Comparison of ENCODE assay signal across 10 mouse cellular contexts in genomic region chr17:56512310-56512709, GRCm38 (mm10). TPM values are rescaled to one million over a fixed set of nuclear protein-coding genes. Genes with fewer than 3 reads are reported as not detected.
A peak's percentile ranks its signal among the peaks of the same experiment; 100 is the strongest.
DNase-seq lines count a peak whose midpoint lies in the region; ATAC-seq and TF ChIP-seq lines count a peak whose summit lies in the region.
"Had no signal": no experiment of that assay in that cellular context is flagged by ENCODE, and none has a peak within 500 bp of the region (broad histone marks: within the 10 kb centered on the region; RNA-seq: fewer than 3 reads in every experiment).

Gene Znrf4, minus strand, starts transcription at chr17:56512431.

- H3K9me3 ChIP-seq in heart, embryonic 10.5 days: peaks cover 7% of the 10 kb centered on the region
- H3K9me3 ChIP-seq in E14TG2a.4 (ENCODE audit: low read length): no peaks in the 10 kb centered on the region
- no peaks in the 10 kb centered on the region for H3K9me3 ChIP-seq in heart, postnatal 0 days (replicated peaks; ENCODE audit: control insufficient read depth, low read length)
- H3K9me3 ChIP-seq in midbrain, embryonic 10.5 days (replicated peaks): peaks cover 13% of the 10 kb centered on the region

- no peak for TF ChIP-seq CTCF in E14TG2a.4 (conservative IDR thresholded peaks at IDR 0.05; ENCODE audit: low read length)
- no peak for TF ChIP-seq CTCF in heart, postnatal 0 days (IDR thresholded peaks at IDR 0.05; ENCODE audit: low read depth)

- H3K4me2 ChIP-seq in heart, postnatal 0 days (ENCODE audit: low read depth, low read length): peak within 1 kb of the TSS; percentile 32; the same call in 1 of the 2 replicates

- WGBS in heart, embryonic 10.5 days: 60% methylated on average over 22 of the region's 22 CpGs
- WGBS in heart, postnatal 0 days: 52% methylated on average over 22 of the region's 22 CpGs
- WGBS in midbrain, embryonic 10.5 days: 66% methylated on average over 22 of the region's 22 CpGs

- 0 out of 2 replicates have a peak, but pooled peaks cover 4% of the 10 kb centered on the region for H3K36me3 ChIP-seq in heart, embryonic 10.5 days
- no peaks in the 10 kb centered on the region for H3K36me3 ChIP-seq in E14TG2a.4 (ENCODE audit: insufficient read depth, low read length)
- H3K36me3 ChIP-seq in heart, postnatal 0 days (replicated peaks; ENCODE audit: control insufficient read depth, insufficient read depth, low read length): no peaks in the 10 kb centered on the region
- H3K36me3 ChIP-seq in midbrain, embryonic 10.5 days: no peaks in the 10 kb centered on the region

- peak within 1 kb of the TSS; percentile 12; the same call in 1 of the 2 replicates for H3K27ac ChIP-seq in heart, embryonic 10.5 days
- H3K27ac ChIP-seq in heart, postnatal 0 days (ENCODE audit: low read depth): no peak within 1 kb of the TSS
- peak within 1 kb of the TSS; percentile 49 for H3K27ac ChIP-seq in midbrain, embryonic 10.5 days (replicated peaks)

- H3K9ac ChIP-seq in heart, postnatal 0 days (replicated peaks; ENCODE audit: low read depth, low read length): no peak within 1 kb of the TSS

- H3K27me3 ChIP-seq in heart, embryonic 10.5 days (ENCODE audit: insufficient read depth, poor library complexity, severe bottlenecking): peaks cover 86% of the 10 kb centered on the region
- peaks cover 72% of the 10 kb centered on the region for H3K27me3 ChIP-seq in E14TG2a.4 (ENCODE audit: insufficient read depth, low read length)
- H3K27me3 ChIP-seq in heart, postnatal 0 days (ENCODE audit: control insufficient read depth, insufficient read depth, low read length): peaks cover 68% of the 10 kb centered on the region
- H3K27me3 ChIP-seq in midbrain, embryonic 10.5 days (ENCODE audit: low read depth, poor library complexity, severe bottlenecking): peaks cover 84% of the 10 kb centered on the region

- peaks cover 43% of the 10 kb centered on the region for H3K4me1 ChIP-seq in heart, embryonic 10.5 days
- H3K4me1 ChIP-seq in E14TG2a.4 (replicated peaks; ENCODE audit: low read depth, low read length): peaks cover 63% of the 10 kb centered on the region
- no peaks in the 10 kb centered on the region for H3K4me1 ChIP-seq in heart, postnatal 0 days (ENCODE audit: control insufficient read depth, insufficient read depth)
- peaks cover 61% of the 10 kb centered on the region for H3K4me1 ChIP-seq in midbrain, embryonic 10.5 days

- no peak for TF ChIP-seq EP300 in heart, postnatal 0 days (IDR thresholded peaks at IDR 0.05; ENCODE audit: low read depth)

- DNase-seq in heart, embryonic 10.5 days (ENCODE audit: low spot score): no peak
- no peak for DNase-seq in heart, adult 9 months (ENCODE audit: low spot score in 2 of 2)
- no peak for DNase-seq in heart, postnatal 0 days (ENCODE audit: low spot score)
- DNase-seq in midbrain, embryonic 10.5 days (ENCODE audit: low spot score): no peak
- DNase-seq in adrenal gland, adult (ENCODE audit: inconsistent age in 2 of 2, low spot score in 1 of 2): no peak
- DNase-seq in spleen, postnatal 4 days (ENCODE audit: low spot score in 2 of 2): no peak

- ATAC-seq in heart, postnatal 0 days (ENCODE audit: insufficient read depth, low read depth): no peak
- no peak for ATAC-seq in activated CD4-positive, CD25-positive, alpha-beta regulatory T cell, adult 4 months

- H3K4me3 ChIP-seq in heart, embryonic 10.5 days: peak within 1 kb of the TSS; percentile 44
- H3K4me3 ChIP-seq in E14TG2a.4 (replicated peaks; ENCODE audit: low read length): peak within 1 kb of the TSS; percentile 75
- peak within 1 kb of the TSS; percentile 17 for H3K4me3 ChIP-seq in heart, postnatal 0 days (ENCODE audit: low read depth, low read length)
- H3K4me3 ChIP-seq in midbrain, embryonic 10.5 days: peak within 1 kb of the TSS; percentile 42

RNA-seq across cellular contexts. Expression of gene Znrf4, which starts in this region (rescaled TPM):
- polyA plus RNA-seq in heart, embryonic 10.5 days (2016; fragmentation: Nextera tagmentation; extraction: Ambion mirVana): not detected in 2 replicates
- not detected in 2 replicates for total RNA-seq in heart, postnatal 0 days (2014; rRNA removed; ENCODE audit: low replicate concordance)
- polyA plus RNA-seq in heart, postnatal 0 days (2015; fragmentation: Nextera tagmentation; extraction: Ambion mirVana): not detected in 2 replicates
- not detected in 2 replicates for polyA plus RNA-seq in midbrain, embryonic 10.5 days (2016; fragmentation: Nextera tagmentation; extraction: Ambion mirVana)
- not detected for polyA plus RNA-seq in activated CD4-positive, CD25-positive, alpha-beta regulatory T cell, adult 4 months (2017; shearing (Covaris generic))
- total RNA-seq: gastrocnemius, postnatal 4 days; liver, adult 2 months had no signal
- polyA plus RNA-seq: liver, adult 2 months had no signal

Comparison
In these comparisons a context has a peak if more than half of its experiments do, and no peak if none do; other contexts are left out.
1. H3K4me3 ChIP-seq: peak in every context shown above with its lines; median percentile 75 in E14TG2a.4; 44 in heart, embryonic 10.5 days; 42 in midbrain, embryonic 10.5 days; 17 in heart, postnatal 0 days.